Mouse (Mus musculus) embryonic fibroblast, embryonic 13.5 days (primary cell): ENCODE results near the gene Akap6.

ENCODE experiments used
- CTCF ChIP-seq: IDR thresholded peaks from 2 replicates; pipeline ENCODE4 v1.5.1; 2011; ENCODE audit warnings: mild to moderate bottlenecking, control low read depth, low read length, moderate library complexity, borderline replicate concordance; ENCODE audit not compliant: insufficient read depth
- POLR2A ChIP-seq: IDR thresholded peaks from 2 replicates; pipeline ENCODE4 v1.6.1; 2011; ENCODE audit warnings: low read depth, mild to moderate bottlenecking, control low read depth, low read length, moderate library complexity

- TF ChIP-seq CTCF (no peak), POLR2A (no peak)
These were observed 176.9 kb downstream of the Akap6 start for GRCm38 (mm10) chr12:52876065-52876464.
